Mouse (Mus musculus) natural killer cell, adult 2 months (primary cell): ENCODE measurements around the gene Mrpl54.
A peak's percentile ranks its signal among the peaks of the same experiment; 100 is the strongest.

Experiments
- DNase-seq, 2 experiments: peaks; one replicate each; pipeline ENCODE4 v3.0.0; 2022; ENCODE audit warnings: low spot score in 2 of 2

The Mrpl54 gene

DNA sequence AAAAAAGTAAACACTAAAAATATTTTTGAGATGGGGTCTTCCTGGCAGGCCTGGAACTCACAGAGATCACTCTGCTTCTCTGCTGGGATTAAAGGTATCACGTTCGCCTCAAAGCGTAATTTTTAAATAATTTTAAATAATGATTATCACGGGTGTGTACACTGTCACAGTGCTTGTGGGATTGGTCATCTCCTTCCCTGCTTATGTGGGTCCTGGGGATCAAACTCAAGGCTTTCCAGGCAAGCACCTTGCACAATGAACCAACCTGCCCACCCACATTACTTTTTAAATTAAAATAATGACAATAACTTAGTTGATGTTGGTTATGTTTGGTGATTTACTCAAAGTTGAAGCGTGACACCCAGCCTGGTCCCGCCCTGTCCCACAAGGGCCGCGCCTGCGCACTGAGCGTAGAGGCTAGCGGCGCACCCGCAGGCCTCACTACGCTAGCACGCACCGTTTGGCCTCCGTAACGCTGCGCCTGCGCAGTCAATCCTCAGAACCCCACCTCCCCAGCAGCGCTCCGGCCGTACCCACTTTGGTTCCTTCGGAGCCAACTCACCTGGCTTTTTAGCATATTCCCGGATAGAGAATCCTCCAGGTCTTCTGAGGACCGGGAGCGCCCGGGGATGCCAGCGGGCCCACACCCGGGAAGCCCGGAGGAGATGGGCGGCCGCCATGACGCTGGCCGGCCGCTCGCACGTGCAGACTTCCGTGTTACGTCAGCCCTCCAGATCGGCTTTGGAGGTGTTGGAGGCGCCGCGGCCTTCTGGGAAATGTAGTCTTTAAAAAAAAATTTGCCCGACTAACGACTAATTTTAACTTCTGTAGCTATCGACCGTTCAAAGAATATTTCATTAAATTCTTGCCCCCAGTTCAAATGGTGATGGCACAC is at the start of gene Mrpl54, which contains the start of gene Apba3:
Gene Mrpl54 (minus strand): TSS at position 724 of the 895 bp plus-strand sequence.
Gene Apba3 (plus strand): TSS at position 750 of the 895 bp plus-strand sequence.
- DNase-seq: peak; percentile 97

- no peak for DNase-seq
These were observed 48.9 kb upstream of the Mrpl54 start for GRCm38 (mm10) chr10:81315587-81315986.

DNA sequence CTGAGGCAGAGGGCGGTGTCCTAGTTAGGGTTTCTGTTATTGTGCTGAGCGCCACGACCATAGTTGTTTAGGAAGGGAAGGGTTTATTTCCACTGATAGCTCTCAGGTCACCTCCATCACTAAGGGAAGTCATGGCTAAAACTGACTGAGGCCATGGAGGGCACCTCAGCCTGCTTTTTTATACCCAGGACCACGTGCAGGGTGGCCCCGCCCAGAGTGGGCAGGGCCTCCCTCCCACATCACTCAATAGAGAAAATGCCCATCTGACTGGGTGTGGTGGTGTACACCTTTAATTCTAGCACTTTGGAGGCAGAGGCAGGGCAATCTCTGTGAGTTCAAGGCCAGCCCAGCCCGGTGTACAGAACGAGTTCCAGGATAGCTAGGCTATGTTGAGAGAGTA is 47.5 kb upstream of the Mrpl54 start:
- DNase-seq: no peak

- DNase-seq: no peak
These were observed 46.8 kb upstream of the Mrpl54 start for GRCm38 (mm10) chr10:81313581-81313980.

- no peak for DNase-seq
These were observed 42.8 kb upstream of the Mrpl54 start for GRCm38 (mm10) chr10:81309571-81309970.

GRCm38 (mm10) chr10:81306837-81307682 is 40.3 kb upstream of the Mrpl54 start:
- no peak for DNase-seq

DNA sequence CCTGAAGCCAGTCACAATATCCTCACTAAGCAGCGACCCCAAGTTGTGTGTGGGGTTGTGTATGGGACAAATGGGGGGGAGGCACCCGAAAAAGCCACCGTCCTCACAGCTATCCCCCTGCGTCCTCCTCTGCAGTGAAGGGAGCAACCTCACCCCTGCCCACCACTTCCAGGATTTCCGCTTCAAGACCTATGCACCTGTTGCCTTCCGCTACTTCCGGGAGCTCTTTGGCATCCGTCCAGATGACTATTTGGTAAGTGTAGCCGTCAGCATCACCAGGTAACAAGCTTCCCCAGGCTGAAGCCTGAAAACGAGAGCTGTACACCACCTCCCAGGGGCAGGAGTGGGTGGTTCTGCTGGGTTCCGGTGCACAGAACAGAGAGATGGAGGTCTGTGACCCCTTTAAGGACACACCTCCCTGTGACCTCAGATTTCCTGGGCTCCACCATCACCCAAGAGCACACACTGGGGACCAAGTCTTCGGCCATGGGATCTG is 39.5 kb upstream of the Mrpl54 start:
- DNase-seq: no peak

- DNase-seq: no peak
These were observed 38.9 kb upstream of the Mrpl54 start for GRCm38 (mm10) chr10:81305663-81306062.

GRCm38 (mm10) chr10:81304597-81305238 is 38.0 kb upstream of the Mrpl54 start:
- peak; percentile 62 to 77 for DNase-seq

GRCm38 (mm10) chr10:81303761-81304160 is 37.0 kb upstream of the Mrpl54 start:
- peak in 1 of 2 experiments; percentile 58 for DNase-seq

DNA sequence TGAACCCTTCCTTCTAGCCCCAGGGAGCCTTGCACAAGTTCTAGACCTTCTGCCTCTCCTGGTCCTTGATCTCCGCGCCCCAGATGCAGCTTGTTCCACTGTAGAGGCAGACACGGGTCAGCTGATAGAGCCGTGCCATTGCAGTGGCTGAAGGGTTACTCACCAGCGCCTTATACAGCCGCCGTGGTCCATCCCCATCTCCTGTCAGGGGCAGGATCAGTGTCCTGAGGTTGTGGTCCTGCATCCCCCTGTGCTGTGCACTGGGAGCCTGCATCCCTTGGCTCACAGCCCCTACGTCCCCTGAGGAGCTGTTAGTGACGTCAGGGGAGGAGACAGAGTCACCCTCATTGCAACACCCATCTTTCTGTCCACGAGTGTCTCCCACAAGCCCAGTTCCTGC is 36.5 kb upstream of the Mrpl54 start:
- no peak for DNase-seq

DNA sequence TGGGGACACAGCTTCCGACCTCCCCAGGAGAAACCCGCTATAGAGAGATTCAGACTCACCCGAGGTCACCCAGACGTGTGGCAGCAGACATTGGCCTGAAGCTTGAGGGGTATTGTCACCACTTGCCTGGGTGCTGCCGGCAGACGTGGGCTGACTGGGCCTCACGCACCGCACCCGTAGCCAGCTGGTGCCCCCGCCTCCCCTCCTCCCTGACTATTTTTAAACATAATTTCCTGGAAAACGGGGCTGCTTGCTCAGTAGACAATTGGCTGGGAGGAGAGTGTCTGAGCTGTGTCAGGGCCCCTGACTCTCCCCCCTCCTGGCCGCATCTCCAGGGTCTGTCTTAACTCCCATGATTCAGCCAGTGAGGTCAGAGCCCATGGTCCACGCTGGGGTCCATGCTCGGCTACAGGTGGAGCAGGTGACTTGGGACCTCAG is 36.1 kb upstream of the Mrpl54 start:
- DNase-seq: no peak

DNA sequence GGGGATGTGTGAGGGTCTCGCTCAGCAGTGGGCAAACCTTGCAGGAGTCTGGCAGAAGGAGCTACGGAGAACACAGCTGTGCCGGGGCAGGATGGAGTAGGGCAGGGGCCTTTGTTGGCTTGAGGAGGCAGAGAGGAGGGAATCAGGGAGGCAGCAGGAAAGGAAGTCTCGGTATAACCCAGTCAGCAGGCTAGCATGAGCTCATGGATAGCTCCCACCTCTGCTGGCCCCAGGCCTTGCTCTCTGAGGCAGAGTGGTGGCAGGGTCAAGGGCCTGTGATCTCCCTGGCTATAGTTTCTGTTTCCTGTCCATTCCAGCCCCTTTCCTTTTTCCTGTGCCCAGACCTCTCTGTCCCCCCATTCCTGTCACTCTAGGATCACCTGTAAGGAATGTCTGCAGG is 35.6 kb upstream of the Mrpl54 start:
- no peak for DNase-seq

DNA sequence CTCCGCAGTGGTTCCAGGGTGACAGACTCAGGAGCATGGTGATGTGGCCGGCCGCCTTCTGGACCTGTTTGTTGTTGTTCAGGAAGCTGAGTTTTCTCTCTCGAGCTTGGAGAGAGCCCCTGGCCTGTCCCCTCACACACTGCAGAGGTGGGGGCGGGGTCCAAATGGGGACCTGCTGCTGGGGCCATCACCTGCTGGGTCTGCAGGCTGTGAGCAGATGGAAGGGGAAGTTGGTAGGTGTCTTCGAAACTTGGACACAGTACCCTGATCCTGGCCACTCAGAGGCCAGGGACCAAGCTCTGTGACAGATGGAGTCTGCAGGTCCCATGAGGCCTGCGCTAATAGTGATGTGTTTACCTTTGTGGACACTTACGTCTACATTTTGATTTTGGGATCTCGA is 34.6 kb upstream of the Mrpl54 start:
- peak in 1 of 2 experiments; percentile 20 for DNase-seq

GRCm38 (mm10) chr10:81300352-81300907 is 33.7 kb upstream of the Mrpl54 start:
- DNase-seq: no peak

DNA sequence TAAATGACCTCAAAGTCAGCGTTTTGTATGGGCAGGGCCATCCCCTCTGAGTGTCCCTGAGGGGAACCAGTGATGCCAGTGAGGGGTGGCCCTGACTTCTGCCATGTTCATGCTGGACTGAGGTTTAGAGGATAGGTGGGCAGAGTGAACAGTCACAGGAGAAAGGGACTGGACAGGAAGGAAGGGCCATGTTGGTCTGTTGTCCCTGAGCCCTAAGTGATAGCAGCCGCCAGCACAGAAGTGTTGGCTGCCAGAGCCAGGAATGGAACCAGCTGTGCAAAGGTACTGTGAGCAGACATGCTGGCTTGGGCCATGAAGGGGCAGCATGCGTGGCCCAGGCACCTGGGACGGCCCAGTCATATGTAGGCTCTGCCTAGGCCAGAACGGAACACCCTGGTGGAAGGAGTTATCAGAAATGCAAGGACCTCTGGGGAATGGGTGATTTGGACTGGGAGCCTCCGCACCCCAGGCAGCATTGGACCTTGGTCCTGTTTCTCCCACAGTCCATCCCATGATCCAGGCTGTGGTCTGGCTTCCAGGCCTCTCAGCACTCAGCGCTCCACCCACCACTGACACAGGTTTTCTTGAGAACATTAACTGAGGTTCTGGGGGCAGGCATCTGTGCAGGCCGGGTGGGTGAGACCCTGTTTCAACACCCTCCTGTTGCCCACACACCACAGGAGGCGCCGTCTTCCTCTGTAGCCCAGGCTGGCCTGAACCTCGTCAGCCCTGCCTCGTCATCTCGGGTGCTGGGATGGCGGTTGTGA is 33.0 kb upstream of the Mrpl54 start:
- no peak for DNase-seq

DNA sequence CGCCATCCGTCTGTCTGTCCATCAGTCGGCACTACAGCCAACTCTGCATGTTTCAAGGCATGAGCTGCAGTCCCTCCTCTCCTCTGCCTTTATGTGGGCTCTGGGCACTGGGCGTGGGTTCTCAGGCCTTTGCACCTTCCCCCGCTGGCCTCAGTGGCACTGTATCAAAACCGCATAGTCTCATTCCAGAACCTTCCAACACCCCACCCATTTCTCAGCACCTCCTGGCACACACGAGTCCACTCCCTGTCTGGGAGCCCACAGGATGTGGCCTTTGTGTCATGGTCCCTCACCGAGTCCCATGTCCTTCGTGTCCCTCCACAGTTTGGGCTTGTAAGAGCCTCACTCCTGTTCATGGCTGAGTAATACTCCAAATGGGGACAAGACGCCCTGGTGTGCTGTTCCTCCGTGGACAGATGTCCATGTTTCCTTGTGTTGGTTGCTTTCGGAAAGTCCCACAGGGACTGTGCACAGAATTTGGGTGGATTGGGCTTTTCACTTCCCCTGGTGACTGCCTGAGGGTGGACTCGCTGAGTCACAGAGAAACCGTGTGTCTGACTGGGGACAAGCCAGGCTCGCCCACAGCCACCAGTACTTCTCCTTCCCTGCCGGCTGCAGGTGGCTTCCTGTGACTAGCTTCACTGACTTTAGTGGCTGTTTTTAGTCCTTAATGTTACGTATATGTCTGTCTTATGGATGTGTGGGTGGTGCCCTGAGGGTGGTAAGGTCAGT is 31.8 kb upstream of the Mrpl54 start:
- DNase-seq: peak; percentile 70 to 84

- DNase-seq: peak; percentile 86 to 87
These were observed 31.1 kb upstream of the Mrpl54 start for GRCm38 (mm10) chr10:81297845-81298244.

- DNase-seq: peak in 1 of 2 experiments; percentile 68
These were observed 30.5 kb upstream of the Mrpl54 start for GRCm38 (mm10) chr10:81297246-81297645.

DNA sequence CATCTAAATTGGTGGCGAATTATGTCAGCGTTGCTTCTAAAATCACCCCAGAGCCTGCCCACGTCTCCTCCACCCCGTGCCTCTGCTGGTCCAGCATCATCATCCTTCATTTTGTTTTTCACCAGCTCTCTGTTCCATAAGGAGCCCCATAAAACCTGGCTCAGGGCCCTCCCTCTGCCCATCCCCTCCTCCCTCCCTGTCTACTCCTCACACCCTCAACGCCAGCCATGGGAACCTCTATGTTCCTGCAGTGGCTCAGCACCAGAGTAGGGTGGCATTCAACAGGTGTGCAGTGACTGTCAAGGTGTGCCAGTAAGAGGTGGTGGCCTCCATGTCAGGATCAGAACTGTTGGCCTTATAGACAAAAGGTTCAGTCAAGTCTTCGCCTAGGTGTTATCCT is 28.5 kb upstream of the Mrpl54 start:
- DNase-seq: no peak
